Mouse (Mus musculus) macrophage (primary cell): ENCODE data around the gene Zfyve27. TPM values are rescaled to one million over a fixed set of nuclear protein-coding genes. Genes with fewer than 3 reads are reported as not detected.

Source experiments
- H3K27ac ChIP-seq: fragments of 350-480 bp; formaldehyde crosslinking; 2 replicates; pipeline ENCODE4 v1.9.0; 2021
- H3K36me3 ChIP-seq: fragments of 350-480 bp; formaldehyde crosslinking; 2 replicates; pipeline ENCODE4 v1.9.0; 2021; ENCODE audit errors: inconsistent target
- H3K4me3 ChIP-seq: fragments of 350-480 bp; formaldehyde crosslinking; 2 replicates; pipeline ENCODE4 v1.9.0; 2021; ENCODE audit errors: inconsistent target
- H3K79me2 ChIP-seq: fragments of 350-480 bp; formaldehyde crosslinking; 2 replicates; pipeline ENCODE4 v1.9.0; 2021; ENCODE audit errors: inconsistent target
- WGBS: methylation state at CpG from one replicate; pipeline ENCODE4 v1.1.7; 2026; ENCODE audit warnings: inconsistent platforms; ENCODE audit not compliant: missing documents; 5-methylcytosine and 5-hydroxymethylcytosine counted together
- polyA plus RNA-seq: library from polyadenylated mRNA; stranded (reverse); fragments of 250-400 nt; gene quantifications from 3 replicates; pipeline ENCODE4 v1.2.4, GENCODE M21; 2018; ENCODE audit warnings: inconsistent platforms

The Zfyve27 gene
- polyA plus RNA-seq, 1 experiment from 2014 or later, result 10.8 TPM

DNA sequence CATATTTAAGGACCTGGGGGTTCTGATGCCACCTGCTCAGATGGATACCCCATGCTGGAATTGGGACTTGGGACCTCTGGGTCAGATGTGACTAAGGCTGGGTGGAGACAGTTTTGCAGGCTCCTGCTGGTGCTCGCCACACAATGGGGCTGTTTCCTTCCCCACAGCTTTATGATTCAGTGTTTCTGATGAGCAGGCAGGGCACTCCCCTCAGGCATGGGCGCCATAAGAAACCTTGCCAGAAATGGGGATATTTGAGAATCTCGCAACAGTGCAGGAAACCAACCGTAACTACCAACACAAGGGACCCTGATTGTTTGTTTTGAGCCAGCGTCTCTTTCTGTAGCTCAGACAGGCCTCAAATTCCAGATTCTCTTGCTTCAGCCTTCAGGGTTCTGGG lies 32.6 kb upstream of the Zfyve27 start:
- H3K4me3 ChIP-seq, result no peak overlapping the region
- WGBS, result 17% methylated on average over 5 of the region's 5 CpGs

GRCm38 (mm10) chr19:42135070-42135469 lies 28.7 kb upstream of the Zfyve27 start:
- H3K79me2 ChIP-seq, result no peaks in the 10 kb centered on the region
- H3K4me3 ChIP-seq, result no peak overlapping the region
- no peaks in the 10 kb centered on the region for H3K36me3 ChIP-seq
- no peak overlapping the region for H3K27ac ChIP-seq

More for the DNA sequence above, 32.6 kb upstream of the Zfyve27 start:
- no peaks in the 10 kb centered on the region for H3K36me3 ChIP-seq
- H3K79me2 ChIP-seq, result no peaks in the 10 kb centered on the region
- peak overlapping the region; percentile 87 for H3K27ac ChIP-seq

GRCm38 (mm10) chr19:42136126-42136525 lies 27.6 kb upstream of the Zfyve27 start:
- Histone ChIP-seq H3K27ac (no peak overlapping the region), H3K36me3 (no peaks in the 10 kb centered on the region), H3K4me3 (no peak overlapping the region), H3K79me2 (no peaks in the 10 kb centered on the region)
- WGBS, result 82% methylated on average over 5 of the region's 5 CpGs

- Histone ChIP-seq H3K36me3 (no peaks in the 10 kb centered on the region), H3K79me2 (no peaks in the 10 kb centered on the region), H3K4me3 (no peak overlapping the region), H3K27ac (no peak overlapping the region)
- whole genome bisulfite sequencing, result 96% methylated on average over 4 of the region's 4 CpGs
Measured at GRCm38 (mm10) chr19:42137167-42137672, 26.5 kb upstream of the Zfyve27 start.

- H3K27ac ChIP-seq, result no peak overlapping the region
- H3K79me2 ChIP-seq, result no peaks in the 10 kb centered on the region
- no peaks in the 10 kb centered on the region for H3K36me3 ChIP-seq
- WGBS, result 89% methylated on average over 15 of the region's 15 CpGs
- H3K4me3 ChIP-seq, result no peak overlapping the region
Measured at GRCm38 (mm10) chr19:42138517-42139285, 25.1 kb upstream of the Zfyve27 start.

DNA sequence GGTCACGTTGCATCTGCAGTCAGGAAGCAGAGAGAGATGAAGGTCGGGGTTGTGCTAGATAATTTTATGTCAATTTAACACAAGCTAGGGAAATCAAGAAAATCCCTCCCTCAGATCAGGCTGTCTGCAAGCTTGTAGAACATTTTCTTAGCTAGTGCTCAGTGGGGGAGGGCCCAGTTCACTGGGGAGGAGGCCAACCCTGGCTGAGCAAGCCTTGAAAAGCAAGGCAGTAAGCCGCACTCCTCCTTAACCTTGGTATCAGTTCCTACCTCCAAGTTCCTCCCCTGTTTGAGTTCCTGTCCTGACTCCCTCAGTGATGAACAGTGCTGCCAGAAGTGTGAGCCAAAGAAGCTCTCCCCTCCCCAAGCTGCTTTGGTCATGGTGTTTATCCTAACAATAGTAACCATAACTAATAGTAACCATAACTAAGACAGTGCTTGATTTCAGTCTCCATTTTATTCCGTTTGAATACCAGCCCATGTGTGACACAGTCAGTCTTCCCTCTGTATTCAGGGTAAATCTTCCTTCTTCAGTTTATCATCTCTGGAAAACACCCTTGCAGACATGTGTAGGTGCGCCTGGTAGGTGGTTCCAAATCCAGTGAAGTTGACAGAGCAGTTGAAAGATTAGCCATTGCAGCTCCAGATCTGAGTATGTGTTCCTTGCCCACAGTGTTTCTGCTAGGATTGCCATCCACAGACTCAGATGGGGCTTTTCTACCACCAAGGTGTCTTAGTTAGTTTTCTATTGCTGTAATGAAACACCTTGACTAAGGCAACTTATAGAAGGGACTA lies 23.8 kb upstream of the Zfyve27 start:
- H3K79me2 ChIP-seq, result no peaks in the 10 kb centered on the region
- WGBS, result 77% methylated on average over 5 of the region's 5 CpGs
- H3K27ac ChIP-seq, result no peak overlapping the region
- no peaks in the 10 kb centered on the region for H3K36me3 ChIP-seq
- H3K4me3 ChIP-seq, result no peak overlapping the region

DNA sequence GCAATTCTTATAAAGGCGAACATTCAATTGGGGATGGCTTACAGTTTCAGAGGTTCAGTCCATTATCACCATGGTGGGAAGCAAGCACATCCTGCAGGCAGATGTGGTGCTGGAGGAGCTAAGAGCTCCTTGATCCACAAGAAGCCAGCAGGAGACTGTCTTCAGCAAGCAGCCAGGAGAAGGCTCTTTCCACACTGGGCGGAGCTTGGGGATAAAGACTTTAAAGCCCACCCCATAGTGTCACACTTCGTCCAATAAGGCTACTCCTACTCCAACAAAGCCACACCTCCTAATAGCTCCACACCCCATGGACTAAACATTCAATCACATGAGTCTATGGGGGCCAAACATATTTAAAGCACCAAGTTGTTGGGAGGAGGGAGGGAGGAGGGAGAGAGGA lies 21.8 kb upstream of the Zfyve27 start:
- 97% methylated on average over 3 of the region's 3 CpGs for WGBS
- H3K27ac ChIP-seq, result no peak overlapping the region
- no peak overlapping the region for H3K4me3 ChIP-seq
- H3K79me2 ChIP-seq, result no peaks in the 10 kb centered on the region
- H3K36me3 ChIP-seq, result no peaks in the 10 kb centered on the region

GRCm38 (mm10) chr19:42142757-42143156 lies 21.0 kb upstream of the Zfyve27 start:
- Histone ChIP-seq H3K27ac (no peak overlapping the region), H3K36me3 (no peaks in the 10 kb centered on the region), H3K4me3 (no peak overlapping the region), H3K79me2 (no peaks in the 10 kb centered on the region)
- WGBS, result 72% methylated on average over 2 of the region's 2 CpGs

GRCm38 (mm10) chr19:42144067-42144466 lies 19.7 kb upstream of the Zfyve27 start:
- Histone ChIP-seq H3K36me3 (no peaks in the 10 kb centered on the region), H3K4me3 (no peak overlapping the region), H3K79me2 (peaks cover 6% of the 10 kb centered on the region; the same call in 1 of the 2 replicates), H3K27ac (no peak overlapping the region)
- WGBS, result 50% methylated on average over 6 of the region's 6 CpGs

- WGBS, result 37% methylated on average over 8 of the region's 8 CpGs
- H3K36me3 ChIP-seq, result no peaks in the 10 kb centered on the region
- no peak overlapping the region for H3K4me3 ChIP-seq
- peaks cover 6% of the 10 kb centered on the region; the same call in 1 of the 2 replicates for H3K79me2 ChIP-seq
- H3K27ac ChIP-seq, result no peak overlapping the region
Measured at GRCm38 (mm10) chr19:42144541-42145167, 19.1 kb upstream of the Zfyve27 start.

DNA sequence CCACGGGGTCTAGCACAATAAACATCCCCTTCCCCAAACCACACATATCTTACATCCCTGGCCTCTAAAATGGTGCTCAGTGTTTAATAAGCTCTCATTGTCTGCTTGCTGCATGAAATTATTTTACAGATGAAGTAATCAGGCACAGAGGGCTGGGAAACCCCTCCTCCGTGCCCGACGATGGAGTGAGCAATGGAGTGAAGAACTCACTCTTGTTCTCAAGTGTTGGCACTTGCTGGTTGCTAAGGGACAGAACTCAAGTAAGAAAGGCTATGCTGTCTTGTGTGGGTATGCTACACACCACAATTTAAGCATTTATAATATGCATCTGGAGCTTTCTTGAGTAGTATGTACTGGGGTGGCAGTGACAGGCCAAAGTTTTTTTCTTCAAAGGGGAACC lies 18.5 kb upstream of the Zfyve27 start:
- Histone ChIP-seq H3K4me3 (no peak overlapping the region), H3K36me3 (no peaks in the 10 kb centered on the region)
- WGBS, result 58% methylated on average over 4 of the region's 4 CpGs

DNA sequence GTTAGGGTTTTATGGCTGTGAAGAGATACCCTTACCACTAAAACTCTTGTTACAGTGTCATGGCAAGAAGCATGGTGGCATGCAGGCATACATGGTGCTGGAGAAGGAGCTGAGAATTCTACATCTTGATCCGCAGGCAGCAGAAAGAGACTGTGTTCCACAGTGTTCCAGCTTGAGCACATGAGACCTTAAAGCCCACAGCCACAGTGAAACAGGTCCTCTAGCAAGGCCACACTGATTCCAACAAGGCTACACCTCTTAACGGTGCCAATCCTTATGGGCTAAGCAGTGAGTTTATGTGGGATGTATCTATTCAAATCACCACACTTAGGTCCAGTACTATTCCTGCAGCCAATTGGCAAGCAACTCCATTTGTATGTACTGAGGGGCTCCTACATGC lies 18.0 kb upstream of the Zfyve27 start:
- Histone ChIP-seq H3K4me3 (no peak overlapping the region), H3K27ac (no peak overlapping the region), H3K36me3 (no peaks in the 10 kb centered on the region), H3K79me2 (peaks cover 6% of the 10 kb centered on the region; the same call in 1 of the 2 replicates)
- 97% methylated on average over 2 of the region's 2 CpGs for WGBS

More for the DNA sequence above, 18.5 kb upstream of the Zfyve27 start:
- peaks cover 6% of the 10 kb centered on the region; the same call in 1 of the 2 replicates for H3K79me2 ChIP-seq
- no peak overlapping the region for H3K27ac ChIP-seq

GRCm38 (mm10) chr19:42146276-42147010 lies 17.3 kb upstream of the Zfyve27 start:
- 92% methylated on average over 9 of the region's 9 CpGs for WGBS
- H3K79me2 ChIP-seq, result peaks cover 6% of the 10 kb centered on the region; the same call in 1 of the 2 replicates
- H3K4me3 ChIP-seq, result no peak overlapping the region
- H3K27ac ChIP-seq, result peak overlapping the region; percentile 27
- H3K36me3 ChIP-seq, result no peaks in the 10 kb centered on the region

- 3% methylated on average over 57 of the region's 57 CpGs for WGBS
- H3K79me2 ChIP-seq, result peaks cover 6% of the 10 kb centered on the region; the same call in 1 of the 2 replicates
- peak within 1 kb of the TSS; percentile 27 for H3K27ac ChIP-seq
- H3K36me3 ChIP-seq, result no peaks in the 10 kb centered on the region
- H3K4me3 ChIP-seq, result peak within 1 kb of the TSS; percentile 38
Measured at GRCm38 (mm10) chr19:42147170-42147768, 16.5 kb upstream of the Zfyve27 start, which contains the start of gene Marveld1. TSS of gene Marveld1 (plus strand) at chr19:42147400.
